Mouse (Mus musculus) small intestine, adult 2 months (tissue): ENCODE data around the gene Baiap3.

Experiments used
- CTCF ChIP-seq: fragments of 200-500 bp; IDR thresholded peaks from 2 replicates; pipeline ENCODE4 v1.5.1; 2012; ENCODE audit warnings: low read depth, mild to moderate bottlenecking, control low read depth, inconsistent platforms, low read length, moderate library complexity, mixed read lengths; ENCODE audit not compliant: insufficient replicate concordance, insufficient read length; ENCODE audit errors: extremely low read depth
- POLR2A ChIP-seq: fragments of 200-500 bp; IDR thresholded peaks from 2 replicates; pipeline ENCODE4 v1.6.1; 2012; ENCODE audit warnings: low read depth, mild to moderate bottlenecking, control low read depth, inconsistent platforms, low read length, moderate library complexity

- TF ChIP-seq POLR2A (no peak), CTCF (no peak)
Observed at GRCm38 (mm10) chr17:25252643-25253042, 3.5 kb downstream of the Baiap3 start.
